In the genomic region with DNA sequence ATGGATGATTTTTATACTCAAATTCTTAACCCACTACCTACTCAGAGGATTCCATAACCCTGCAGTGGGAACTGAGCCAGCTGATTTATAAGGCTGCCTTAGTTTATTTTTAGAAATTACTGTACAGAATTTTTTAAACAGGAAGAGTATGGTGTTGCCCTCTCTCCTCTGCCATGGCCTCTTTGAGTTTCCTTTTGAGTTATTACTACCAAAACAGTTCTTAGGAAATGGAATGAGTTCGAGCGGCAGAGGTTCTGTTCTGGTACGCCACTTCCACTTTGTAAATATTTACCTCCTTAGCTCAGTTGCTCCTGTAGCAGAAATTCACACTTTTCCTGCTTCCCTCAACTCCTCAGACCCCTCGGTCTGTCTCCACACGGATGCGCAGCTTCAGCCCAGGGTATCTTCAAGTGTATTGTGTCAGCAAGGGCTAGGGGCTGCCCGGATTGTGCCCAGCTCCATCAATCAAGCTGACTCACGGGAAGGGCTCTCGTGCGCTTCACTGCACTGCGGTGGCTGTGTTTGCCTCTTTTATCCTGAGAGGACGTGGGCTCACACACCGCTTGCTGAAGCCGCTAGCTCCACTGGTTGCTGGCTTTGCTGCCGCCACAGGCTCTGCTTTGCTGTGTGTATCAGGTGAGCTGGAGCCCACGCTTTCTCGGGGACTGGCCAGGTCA, we compare ENCODE assay signal across 7 mouse cellular contexts. TPM values are rescaled to one million over a fixed set of nuclear protein-coding genes. Genes with fewer than 3 reads are reported as not detected.
DNase-seq lines count a peak whose midpoint lies in the region; ATAC-seq lines count a peak whose summit lies in the region.

No protein-coding gene starts in this region.

- no peaks in the 10 kb centered on the region for H3K9me3 ChIP-seq in kidney, embryonic 15.5 days (replicated peaks)

- H3K27ac ChIP-seq in kidney, embryonic 15.5 days: peak overlapping the region; percentile 48; the same call in 1 of the 2 replicates

- H3K4me3 ChIP-seq in kidney, embryonic 15.5 days (replicated peaks): no peak overlapping the region

- H3K4me2 ChIP-seq in kidney, embryonic 15.5 days: peak overlapping the region; percentile 5; the same call in 1 of the 2 replicates

- H3K27me3 ChIP-seq in kidney, embryonic 15.5 days: no peaks in the 10 kb centered on the region

- 28% methylated on average over 17 of the region's 17 CpGs for WGBS in kidney, embryonic 15.5 days

- peak; percentile 77 for ATAC-seq in kidney, embryonic 15.5 days (replicated peaks; ENCODE audit: low FRiP score)

- peaks cover 35% of the 10 kb centered on the region for H3K36me3 ChIP-seq in kidney, embryonic 15.5 days

- no peak for DNase-seq in kidney, adult 9 months
- DNase-seq in CD4-positive, CD25-positive, alpha-beta regulatory T cell, adult 2 months (ENCODE audit: low read depth, low spot score): peak; percentile 63
- peak; percentile 64 for DNase-seq in T-cell, adult 2 months (ENCODE audit: low spot score)
- peak; percentile 63 for DNase-seq in naive thymus-derived CD4-positive, alpha-beta T cell, adult 2 months (ENCODE audit: low read depth)
- no peak for DNase-seq in cerebellum, adult 11 months
- DNase-seq in cerebellum, adult 18-20 months: no peak

- H3K9ac ChIP-seq in kidney, embryonic 15.5 days: no peak overlapping the region

- peaks cover 50% of the 10 kb centered on the region for H3K4me1 ChIP-seq in kidney, embryonic 15.5 days

RNA-seq across cellular contexts. Expression of a gene that starts 33.0 kb away (rescaled TPM):
- 28.7 and 29.8 TPM in 2 replicates for polyA plus RNA-seq in kidney, embryonic 15.5 days (2015; fragmentation: Nextera tagmentation; extraction: Ambion mirVana)

Comparison
In these comparisons a context has a peak if more than half of its experiments do, and no peak if none do; other contexts are left out.
1. DNase-seq: peak in CD4-positive, CD25-positive, alpha-beta regulatory T cell, adult 2 months (single experiment), T-cell, adult 2 months (single experiment) and naive thymus-derived CD4-positive, alpha-beta T cell, adult 2 months (single experiment); none in kidney, adult 9 months (single experiment), cerebellum, adult 11 months (single experiment) and cerebellum, adult 18-20 months (0 of 2).